Mouse (Mus musculus): ENCODE measurements around the gene Adssl1.

The Adssl1 gene

DNA sequence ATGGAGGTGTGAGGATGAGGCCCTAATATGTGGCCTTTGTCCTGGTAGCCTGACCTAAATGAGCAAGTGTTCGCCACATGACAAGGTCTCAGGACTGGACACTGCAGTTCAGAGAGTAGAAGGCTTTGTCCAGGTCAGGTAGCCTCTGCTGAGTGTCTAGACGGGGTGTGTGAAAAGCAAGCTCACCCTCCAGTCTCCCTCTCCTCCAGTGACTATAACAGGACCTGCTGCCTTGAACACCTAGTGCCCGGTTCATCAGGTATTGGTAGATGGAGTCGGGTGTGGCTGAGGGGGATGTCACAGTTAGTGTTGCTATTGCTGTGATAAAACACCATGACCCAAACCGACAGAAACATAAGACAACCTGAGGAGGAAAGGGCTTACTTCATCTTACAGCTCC is 28.6 kb upstream of the Adssl1 start:
- in situ Hi-C loops (cut with MboI; ENCODE audit: low pct_unique_long_range_greater_than_20kb in 1 of 2, low sequenced_read_pairs in 2 of 2, unreplicated experiment in 1 of 2), result no loop called here

DNA sequence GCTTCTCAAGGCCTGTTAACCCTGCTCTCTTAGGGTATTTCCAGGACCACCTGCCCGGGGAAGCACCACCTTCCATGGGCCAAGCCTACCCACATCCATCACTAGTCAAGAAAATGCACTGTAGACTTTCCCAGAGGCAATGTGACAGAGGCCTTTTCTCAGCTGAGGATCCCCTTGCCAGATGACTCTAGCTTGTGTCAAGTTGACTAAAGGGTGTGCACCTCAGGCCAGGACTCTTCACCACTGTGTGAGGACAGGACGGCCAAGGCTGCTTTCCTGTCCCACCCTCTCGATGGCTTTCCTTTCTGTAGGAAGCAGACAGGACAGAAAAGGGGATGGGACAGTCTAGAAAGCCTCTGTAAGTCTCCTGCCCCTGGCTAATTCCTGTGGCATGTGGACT is 28.1 kb upstream of the Adssl1 start:
- in situ Hi-C loops (cut with MboI; ENCODE audit: low pct_unique_long_range_greater_than_20kb in 1 of 2, low sequenced_read_pairs in 2 of 2, unreplicated experiment in 1 of 2), result no loop called here

DNA sequence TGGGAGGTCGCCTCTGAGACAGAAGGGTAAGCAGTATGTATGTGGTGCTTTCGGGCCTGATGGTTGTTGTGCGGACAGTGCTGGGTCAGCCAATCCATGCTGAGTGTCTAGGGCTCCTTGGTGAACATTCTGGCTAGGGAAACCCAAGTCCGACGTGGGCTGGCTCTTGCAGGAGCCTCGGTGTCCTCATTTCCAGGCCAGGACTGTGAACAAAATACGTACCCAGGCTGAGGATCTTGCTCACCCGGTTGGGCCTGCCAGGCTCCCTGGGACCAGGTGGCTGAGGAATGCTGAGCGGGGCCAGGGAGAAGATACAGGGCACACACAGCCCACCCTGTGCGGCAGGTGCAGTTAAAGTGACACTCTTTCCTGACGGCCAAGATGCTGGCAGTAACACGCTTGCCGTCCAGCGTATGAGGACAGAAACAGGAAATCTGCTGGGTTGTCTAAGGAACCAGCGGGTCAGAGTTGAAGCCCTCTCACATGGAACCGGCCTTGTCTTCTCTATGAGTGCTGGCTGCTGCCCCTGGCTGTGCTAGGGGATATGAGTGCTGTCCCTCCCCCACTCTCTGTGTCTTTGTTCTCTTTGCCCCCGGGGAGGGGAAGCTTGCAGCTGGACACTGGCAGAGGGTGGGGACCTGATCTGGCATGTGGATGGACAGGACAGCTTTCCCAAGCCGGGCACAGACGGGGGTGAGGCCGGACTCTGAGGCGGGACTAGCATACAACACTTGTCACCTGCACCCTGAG is 26.7 kb upstream of the Adssl1 start:
- in situ Hi-C loops (cut with MboI; ENCODE audit: low pct_unique_long_range_greater_than_20kb in 1 of 2, low sequenced_read_pairs in 2 of 2, unreplicated experiment in 1 of 2), result no loop called here

DNA sequence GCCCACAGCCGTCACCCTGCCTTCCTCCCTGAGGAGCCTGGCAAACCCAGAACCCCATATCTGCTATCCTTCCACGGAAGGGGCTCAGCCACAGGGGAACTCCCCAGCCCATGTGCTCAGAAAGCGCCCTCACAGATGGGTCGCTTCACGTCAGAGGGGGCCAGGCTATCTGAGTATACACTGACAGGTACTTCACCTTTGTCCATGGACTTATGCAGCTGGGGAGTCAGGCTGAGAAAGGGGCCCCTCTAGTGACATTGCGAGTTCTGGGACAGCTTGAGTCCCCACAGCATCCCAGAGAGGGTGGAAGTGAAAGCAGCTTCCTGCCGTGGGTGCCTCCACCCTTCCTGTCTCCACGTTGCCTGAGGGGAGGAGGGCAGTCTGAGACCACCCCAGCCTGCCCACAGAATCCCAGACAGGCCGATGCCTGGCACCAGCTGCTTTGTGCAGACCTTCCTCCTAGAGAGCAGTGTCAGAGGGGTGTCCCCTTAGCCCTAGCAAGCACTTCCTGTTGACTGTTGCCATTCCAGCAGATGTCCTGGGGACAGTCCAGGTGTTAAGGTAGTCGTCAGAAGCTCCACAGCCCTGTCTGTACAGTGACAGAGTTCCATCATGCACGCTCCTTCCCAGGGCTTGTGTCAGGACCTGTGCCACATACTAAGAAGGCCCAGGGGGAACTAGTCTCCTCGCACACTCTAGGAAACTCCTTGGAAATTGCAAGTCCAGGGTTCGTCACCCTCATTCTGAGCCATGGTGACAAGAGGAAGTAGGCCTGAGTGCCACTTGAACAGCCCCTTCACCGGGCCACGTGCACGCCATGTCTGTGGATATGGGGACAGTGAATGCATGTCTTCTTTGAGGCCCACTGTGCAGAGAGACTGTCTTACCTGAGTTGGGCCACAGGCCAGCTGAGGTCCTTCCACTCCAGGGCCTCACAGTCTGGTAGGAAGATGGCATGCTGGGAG is 25.6 kb upstream of the Adssl1 start:
- in situ Hi-C loops (cut with MboI; ENCODE audit: low pct_unique_long_range_greater_than_20kb in 1 of 2, low sequenced_read_pairs in 2 of 2, unreplicated experiment in 1 of 2), result no loop called here

DNA sequence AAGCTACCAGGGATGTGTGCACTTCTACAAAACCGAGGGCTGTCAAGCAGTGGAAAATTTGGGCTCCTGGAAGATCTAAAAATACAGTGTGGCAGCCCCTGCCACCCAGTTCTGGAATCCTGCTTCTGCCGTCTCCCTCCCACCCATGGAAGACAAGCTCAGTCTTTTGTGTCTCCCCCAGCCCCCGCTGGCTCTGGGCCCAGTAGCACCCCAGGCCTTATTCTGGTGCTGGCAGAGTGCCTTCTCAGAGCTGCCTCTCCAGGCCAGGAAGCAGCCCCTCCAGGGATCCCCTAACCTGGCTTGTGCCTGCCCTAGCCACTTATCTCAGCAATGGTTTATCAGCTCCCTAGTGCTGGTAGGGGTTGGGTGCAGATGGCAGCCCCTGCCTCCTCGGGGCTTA is 24.9 kb upstream of the Adssl1 start:
- in situ Hi-C loops (cut with MboI; ENCODE audit: low pct_unique_long_range_greater_than_20kb in 1 of 2, low sequenced_read_pairs in 2 of 2, unreplicated experiment in 1 of 2), result no loop called here

DNA sequence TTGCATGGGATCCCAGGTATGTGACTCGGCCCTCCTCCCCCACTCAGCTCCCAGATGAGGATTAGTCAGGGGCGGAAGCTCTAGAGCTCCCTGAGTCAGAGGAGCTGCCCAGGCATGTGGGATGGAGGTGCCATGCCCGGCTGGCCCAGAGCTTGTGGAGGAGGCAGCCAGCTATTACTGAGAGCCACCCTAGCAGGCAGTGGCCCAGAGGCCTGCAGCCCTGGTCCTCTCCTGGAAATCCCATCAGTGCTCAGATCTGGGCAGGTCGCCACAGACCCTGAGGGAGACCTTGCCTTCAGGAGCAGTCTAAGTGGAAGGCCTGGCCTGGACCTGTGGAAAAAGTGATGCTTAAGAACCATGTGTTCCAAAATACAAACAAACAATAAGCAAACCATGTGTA is 24.2 kb upstream of the Adssl1 start:
- in situ Hi-C loops (cut with MboI; ENCODE audit: low pct_unique_long_range_greater_than_20kb in 1 of 2, low sequenced_read_pairs in 2 of 2, unreplicated experiment in 1 of 2), result no loop called here

DNA sequence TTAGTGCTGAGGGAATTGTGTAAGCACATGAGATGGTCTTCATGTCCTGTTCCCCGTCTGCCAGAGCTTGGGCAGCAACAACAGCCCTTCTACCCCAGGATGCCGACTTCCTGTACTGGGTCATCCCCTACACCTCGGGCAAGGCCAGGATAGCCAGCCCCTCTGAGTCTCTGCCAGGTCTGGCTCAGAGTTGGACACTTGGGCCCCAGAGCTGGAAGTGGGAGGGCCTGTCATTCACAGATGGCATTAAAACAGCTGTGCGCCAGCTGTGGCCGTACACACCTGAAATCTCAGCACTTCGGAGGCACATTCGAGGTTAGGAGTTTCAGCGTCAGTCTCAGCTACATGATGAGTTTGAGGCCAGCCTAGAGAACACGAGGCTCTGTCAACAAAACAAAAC is 23.4 kb upstream of the Adssl1 start:
- in situ Hi-C loops (cut with MboI; ENCODE audit: low pct_unique_long_range_greater_than_20kb in 1 of 2, low sequenced_read_pairs in 2 of 2, unreplicated experiment in 1 of 2), result no loop called here

DNA sequence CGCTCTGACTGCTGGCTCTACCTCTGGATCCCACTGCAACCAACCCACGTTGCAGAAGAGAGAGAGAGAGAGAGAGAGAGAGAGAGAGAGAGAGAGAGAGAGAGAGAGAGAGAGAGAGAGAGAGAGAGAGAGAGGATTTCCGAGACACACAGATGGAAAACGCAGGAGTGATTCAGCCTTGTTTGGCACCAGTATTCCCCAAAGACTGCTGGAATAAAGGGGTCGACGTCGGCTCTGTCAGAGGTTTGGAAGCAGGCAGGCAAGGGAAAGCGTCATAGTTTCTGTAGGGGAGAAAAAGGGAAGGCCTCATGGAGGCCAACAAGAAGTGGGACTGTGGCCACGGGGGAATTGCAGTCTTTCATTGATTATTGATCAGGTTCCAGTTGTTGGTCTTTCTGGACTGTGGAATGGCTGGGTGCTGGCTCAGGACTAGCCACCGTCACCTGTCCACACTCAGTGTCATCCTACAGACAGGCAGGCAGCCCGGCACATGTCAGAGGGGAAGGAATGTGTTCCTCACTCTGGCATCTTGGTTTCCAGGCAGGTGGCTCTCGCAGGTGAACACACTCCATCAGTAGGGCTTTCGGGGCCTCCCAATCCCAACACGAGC is 22.8 kb upstream of the Adssl1 start:
- in situ Hi-C loops (cut with MboI; ENCODE audit: low pct_unique_long_range_greater_than_20kb in 1 of 2, low sequenced_read_pairs in 2 of 2, unreplicated experiment in 1 of 2), result no loop called here

DNA sequence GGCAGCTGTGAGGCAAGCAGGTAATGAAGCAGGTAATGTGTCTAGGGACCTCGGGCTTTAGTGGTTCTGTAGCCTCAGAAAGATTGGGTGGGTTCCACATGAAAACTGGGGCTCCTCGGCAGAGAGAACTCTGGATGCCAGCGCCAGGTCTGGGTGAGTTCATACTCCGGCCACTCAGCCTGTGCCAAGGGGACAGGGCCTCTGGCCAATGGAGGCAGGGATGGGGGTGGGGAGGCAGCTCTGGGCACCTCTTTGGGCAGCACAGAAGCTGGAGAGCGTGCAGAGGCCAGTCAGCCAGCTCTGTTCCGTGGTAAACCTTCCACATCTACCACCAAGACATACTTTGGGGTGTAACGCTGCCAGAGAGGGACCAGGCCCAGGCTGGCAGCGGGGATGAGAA is 22.2 kb upstream of the Adssl1 start:
- in situ Hi-C loops (cut with MboI; ENCODE audit: low pct_unique_long_range_greater_than_20kb in 1 of 2, low sequenced_read_pairs in 2 of 2, unreplicated experiment in 1 of 2), result no loop called here

DNA sequence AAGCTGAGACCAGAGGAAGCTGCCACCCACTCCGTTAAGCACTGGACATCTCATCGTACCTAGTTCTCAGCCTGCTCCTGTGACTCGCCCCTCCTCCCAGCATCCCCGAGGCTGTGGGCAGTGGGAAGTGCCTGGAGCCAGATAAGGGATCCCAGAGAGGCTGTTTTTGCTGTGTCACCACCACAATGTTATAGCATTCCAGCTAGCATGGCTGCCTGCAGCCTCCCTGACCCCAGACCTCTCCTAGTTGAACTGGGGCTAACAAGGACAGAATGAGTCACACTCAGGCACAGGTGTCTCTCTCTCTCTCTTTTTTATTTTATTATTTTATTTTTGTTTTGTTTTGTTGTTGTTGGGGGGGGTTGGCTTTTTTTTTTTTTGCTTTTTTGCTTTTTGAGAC is 20.6 kb upstream of the Adssl1 start:
- in situ Hi-C loops (cut with MboI; ENCODE audit: low pct_unique_long_range_greater_than_20kb in 1 of 2, low sequenced_read_pairs in 2 of 2, unreplicated experiment in 1 of 2), result no loop called here

DNA sequence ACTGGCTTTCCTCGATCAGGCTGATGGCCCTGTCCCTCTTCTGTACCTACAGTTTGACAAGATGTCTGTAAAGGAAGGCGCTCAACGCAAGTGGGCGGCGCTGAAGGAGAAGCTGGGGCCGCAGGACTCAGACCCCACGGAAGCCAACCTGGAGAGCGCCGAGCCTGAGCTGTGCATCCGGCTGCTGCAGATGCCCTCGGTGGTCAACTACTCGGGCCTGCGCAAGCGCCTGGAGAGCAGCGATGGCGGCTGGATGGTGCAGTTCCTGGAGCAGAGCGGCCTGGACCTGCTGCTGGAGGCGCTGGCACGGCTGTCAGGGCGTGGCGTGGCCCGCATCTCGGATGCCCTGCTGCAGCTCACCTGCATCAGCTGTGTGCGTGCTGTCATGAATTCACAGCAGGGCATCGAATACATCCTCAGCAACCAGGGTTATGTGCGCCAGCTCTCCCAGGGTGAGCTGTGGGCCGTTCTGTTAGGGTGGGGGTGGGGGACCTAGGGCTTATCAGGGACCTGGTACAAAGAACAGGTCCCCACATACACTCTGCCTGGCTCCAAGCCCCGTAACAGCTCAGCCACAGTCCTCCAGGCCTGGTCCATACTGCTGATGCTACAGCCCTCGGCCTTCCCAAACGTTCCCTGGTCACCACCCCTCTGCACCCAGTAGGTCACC is 19.8 kb upstream of the Adssl1 start:
- in situ Hi-C loops (cut with MboI; ENCODE audit: low pct_unique_long_range_greater_than_20kb in 1 of 2, low sequenced_read_pairs in 2 of 2, unreplicated experiment in 1 of 2), result no loop called here

DNA sequence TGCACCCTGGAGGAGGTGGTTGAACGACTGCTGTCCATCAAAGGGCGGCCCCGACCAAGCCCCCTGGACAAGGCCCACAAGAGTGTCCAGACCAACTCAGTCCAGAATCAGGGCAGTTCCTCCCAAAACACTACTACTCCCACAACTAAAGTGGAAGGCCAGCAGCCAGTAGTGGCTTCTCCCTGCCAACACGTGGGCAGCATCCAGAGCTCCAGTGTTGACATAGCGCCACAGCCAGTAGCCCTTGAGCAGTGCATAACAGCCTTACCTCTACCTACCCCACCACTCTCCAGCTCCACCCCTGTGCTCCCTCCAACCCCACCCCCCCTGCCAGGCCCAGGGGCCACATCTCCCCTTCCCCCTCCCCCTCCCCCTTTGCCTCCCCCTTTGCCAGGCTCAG is 15.8 kb upstream of the Adssl1 start:
- in situ Hi-C loops (cut with MboI; ENCODE audit: low pct_unique_long_range_greater_than_20kb in 1 of 2, low sequenced_read_pairs in 2 of 2, unreplicated experiment in 1 of 2), result no loop called here

DNA sequence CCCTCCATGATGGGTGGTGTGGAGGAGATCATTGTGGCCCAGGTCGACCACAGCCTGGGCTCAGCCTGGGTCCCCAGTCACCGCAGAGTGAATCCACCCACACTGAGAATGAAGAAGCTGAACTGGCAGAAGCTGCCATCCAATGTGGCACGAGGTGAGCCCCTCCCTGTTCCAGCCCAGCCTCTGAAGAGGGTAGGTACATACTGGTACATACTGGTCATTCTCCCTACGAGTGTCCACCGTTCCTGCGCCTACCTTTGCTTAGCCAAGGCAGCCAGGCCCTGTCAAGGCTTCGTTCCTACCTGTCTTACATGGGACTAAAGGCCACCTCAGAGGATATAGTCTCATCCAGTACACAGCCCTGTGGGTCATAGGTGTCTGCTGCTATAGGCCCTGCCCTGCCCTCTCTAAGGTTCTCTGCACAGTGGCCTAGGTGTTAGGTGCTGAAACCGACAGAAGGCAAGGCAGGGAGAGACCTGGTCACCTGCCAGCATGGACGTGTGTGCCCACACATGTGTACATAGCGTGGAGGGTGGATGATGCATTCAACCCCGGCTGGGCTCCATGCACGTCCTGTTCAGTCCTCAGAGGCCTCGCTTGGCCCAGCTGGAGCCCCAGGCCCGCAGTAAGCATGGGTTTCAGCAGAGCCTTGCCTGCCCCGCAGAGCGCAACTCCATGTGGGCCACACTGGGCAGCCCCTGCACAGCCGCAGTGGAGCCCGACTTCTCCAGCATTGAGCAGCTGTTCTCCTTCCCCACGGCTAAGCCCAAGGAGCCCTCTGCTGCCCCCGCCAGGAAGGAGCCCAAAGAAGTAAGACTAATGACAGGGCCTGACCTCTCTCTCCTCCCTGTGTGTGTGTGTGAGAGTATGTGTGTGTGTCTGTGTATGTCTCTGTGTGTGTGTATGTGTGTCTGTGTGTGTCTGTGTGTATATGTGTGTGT is 14.9 kb upstream of the Adssl1 start:
- in situ Hi-C loops (cut with MboI; ENCODE audit: low pct_unique_long_range_greater_than_20kb in 1 of 2, low sequenced_read_pairs in 2 of 2, unreplicated experiment in 1 of 2), result no loop called here

DNA sequence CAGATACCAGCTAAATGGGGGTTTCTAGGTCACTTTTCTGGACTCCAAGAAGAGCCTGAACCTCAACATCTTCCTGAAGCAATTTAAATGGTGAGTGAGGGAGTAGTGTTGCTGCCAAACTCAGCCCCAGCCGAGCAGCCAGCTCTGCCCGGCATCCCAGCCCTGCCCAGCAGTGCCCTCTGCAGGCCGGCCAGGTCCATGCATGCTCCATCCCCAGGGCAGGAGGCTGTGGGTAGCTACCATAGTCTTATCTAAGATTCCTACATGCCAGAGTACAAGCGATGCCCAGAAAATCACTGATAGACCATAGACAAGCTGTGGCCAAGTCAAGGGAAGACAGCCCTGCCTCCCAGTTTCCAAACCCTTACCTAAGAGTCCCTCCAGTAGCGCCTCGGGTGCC is 14.1 kb upstream of the Adssl1 start:
- in situ Hi-C loops (cut with MboI; ENCODE audit: low pct_unique_long_range_greater_than_20kb in 1 of 2, low sequenced_read_pairs in 2 of 2, unreplicated experiment in 1 of 2), result no loop called here

DNA sequence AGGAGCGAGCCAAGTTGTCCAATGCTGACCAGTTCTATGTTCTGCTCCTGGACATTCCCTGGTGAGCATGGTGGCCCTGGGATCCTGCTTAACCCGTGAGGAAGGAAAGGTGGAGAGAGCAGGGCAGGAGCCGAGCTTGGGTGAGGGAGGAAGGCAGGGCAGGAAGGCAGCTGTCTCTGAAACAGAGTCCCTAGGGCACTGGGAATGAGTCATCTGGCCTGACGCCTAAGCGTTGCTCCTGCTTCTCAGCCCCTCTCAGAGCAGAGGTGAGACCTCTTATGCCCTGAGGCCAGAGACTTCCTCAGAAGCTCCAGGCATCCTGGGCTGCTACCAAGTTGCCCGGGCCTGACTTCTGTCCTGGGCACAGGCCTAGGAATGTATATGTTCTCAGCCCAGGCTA is 12.8 kb upstream of the Adssl1 start:
- in situ Hi-C loops (cut with MboI; ENCODE audit: low pct_unique_long_range_greater_than_20kb in 1 of 2, low sequenced_read_pairs in 2 of 2, unreplicated experiment in 1 of 2), result no loop called here

DNA sequence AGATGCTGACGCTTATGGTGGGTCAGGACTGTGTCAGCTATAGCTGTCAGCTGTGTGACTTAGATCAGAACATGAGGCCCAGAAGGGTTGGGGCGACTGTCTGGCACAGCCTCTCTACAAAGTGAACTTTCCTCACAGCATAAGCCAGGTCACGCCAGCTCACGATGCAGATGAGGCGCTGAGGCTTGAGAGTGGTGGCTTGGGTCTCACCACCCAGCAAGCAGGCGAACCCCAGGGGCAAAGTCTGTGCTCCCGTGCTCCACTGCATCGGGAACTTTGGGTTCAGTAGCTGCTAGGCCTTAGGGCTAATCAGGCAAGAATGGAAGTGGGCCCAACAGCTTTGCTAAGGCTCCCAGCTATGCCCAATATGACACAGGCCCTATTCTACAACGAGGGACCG is 10.8 kb upstream of the Adssl1 start:
- in situ Hi-C loops (cut with MboI; ENCODE audit: low pct_unique_long_range_greater_than_20kb in 1 of 2, low sequenced_read_pairs in 2 of 2, unreplicated experiment in 1 of 2), result no loop called here

DNA sequence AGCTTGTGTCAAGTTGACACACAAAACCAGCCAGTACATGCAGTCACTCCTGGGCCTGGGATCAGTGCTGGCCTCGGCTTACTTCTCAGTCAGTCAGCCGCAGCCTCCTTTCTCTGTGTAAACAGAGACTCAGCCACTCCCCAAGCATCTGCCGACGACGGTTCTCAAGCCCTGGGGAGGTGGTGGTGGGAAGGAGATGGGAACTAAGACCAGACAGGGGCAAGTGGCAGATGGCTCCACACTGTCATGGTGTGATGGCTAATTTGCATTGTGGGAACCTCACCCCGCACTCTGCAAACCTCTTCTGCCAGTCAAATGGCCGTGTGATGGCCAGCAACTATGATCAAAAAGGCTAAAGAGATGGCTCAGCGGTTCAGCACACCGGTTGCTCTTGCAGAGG is 3.2 kb upstream of the Adssl1 start:
- in situ Hi-C loops (cut with MboI; ENCODE audit: low pct_unique_long_range_greater_than_20kb in 1 of 2, low sequenced_read_pairs in 2 of 2, unreplicated experiment in 1 of 2), result loop anchor here (5.0 to 10.0 kb wide), 2 partner anchors 62 to 64 kb away; no protein-coding TSS in a partner anchor

DNA sequence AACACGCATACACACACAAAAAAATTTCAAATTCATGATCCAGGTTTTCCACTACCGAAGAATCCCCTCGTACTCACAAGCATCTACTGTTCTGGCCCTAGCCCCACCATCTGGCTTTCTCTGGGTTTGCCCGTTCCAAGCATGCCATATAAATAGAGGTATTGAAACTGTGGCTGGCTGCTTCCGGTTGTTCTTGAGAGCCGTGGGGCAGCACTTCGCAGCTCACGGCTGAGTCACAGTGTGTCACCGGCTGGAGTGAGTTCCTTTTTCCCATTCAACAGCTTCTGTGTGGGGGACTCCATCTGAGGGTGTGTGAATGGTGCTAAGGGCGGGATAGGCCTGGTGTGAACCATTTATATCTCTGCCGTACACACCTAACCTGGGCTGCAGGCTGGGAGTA is 2.7 kb upstream of the Adssl1 start:
- in situ Hi-C loops (cut with MboI; ENCODE audit: low pct_unique_long_range_greater_than_20kb in 1 of 2, low sequenced_read_pairs in 2 of 2, unreplicated experiment in 1 of 2), result loop anchor here (5.0 to 10.0 kb wide), 2 partner anchors 62 to 65 kb away; no protein-coding TSS in a partner anchor
